Mouse (Mus musculus) thymus, postnatal 14 days (tissue): ENCODE measurements at regions not wholly inside any gene's neighbourhood (a gene's known extent, or its start where the extent isn't known, plus 50 kb on each side); places are given as distances from the start of the nearest gene placed in this dataset.

Experiments
- DNase-seq: peaks from one replicate; pipeline ENCODE4 v3.0.0; 2021

- no peak for DNase-seq
Observed at GRCm38 (mm10) chr4:89000855-89001254, 120.9 kb upstream of the Ifne start.

- DNase-seq: no peak
Observed at GRCm38 (mm10) chr4:89000200-89000599, 120.2 kb upstream of the Ifne start.

- no peak for DNase-seq
Observed at GRCm38 (mm10) chr4:88998286-88998685, 118.3 kb upstream of the Ifne start.

- no peak for DNase-seq
Observed at GRCm38 (mm10) chr4:88995129-88995919, 115.3 kb upstream of the Ifne start.

GRCm38 (mm10) chr4:88994486-88994885 is 114.5 kb upstream of the Ifne start:
- no peak for DNase-seq

- DNase-seq: no peak
Observed at GRCm38 (mm10) chr4:88992498-88992897, 112.5 kb upstream of the Ifne start.

- DNase-seq: no peak
Observed at GRCm38 (mm10) chr4:88988363-88988762, 108.4 kb upstream of the Ifne start.

GRCm38 (mm10) chr4:88987103-88987502 is 107.1 kb upstream of the Ifne start:
- no peak for DNase-seq

- DNase-seq: no peak
Observed at GRCm38 (mm10) chr4:88982457-88982856, 102.5 kb upstream of the Ifne start.

GRCm38 (mm10) chr4:88977099-88977888 is 97.3 kb upstream of the Ifne start:
- DNase-seq: no peak

GRCm38 (mm10) chr4:88974535-88974934 is 94.5 kb upstream of the Ifne start:
- no peak for DNase-seq

- DNase-seq: no peak
Observed at GRCm38 (mm10) chr4:88969134-88969841, 89.3 kb upstream of the Ifne start.

GRCm38 (mm10) chr4:88959621-88960020 is 79.6 kb upstream of the Ifne start:
- no peak for DNase-seq

GRCm38 (mm10) chr4:88956605-88957004 is 76.6 kb upstream of the Ifne start:
- DNase-seq: no peak

- no peak for DNase-seq
Observed at GRCm38 (mm10) chr4:88956151-88956550, 76.2 kb upstream of the Ifne start.

- no peak for DNase-seq
Observed at GRCm38 (mm10) chr4:88955571-88955970, 75.6 kb upstream of the Ifne start.

- DNase-seq: no peak
Observed at GRCm38 (mm10) chr4:88954045-88954444, 74.0 kb upstream of the Ifne start.

GRCm38 (mm10) chr4:88951034-88951336 is 71.0 kb upstream of the Ifne start:
- no peak for DNase-seq

- no peak for DNase-seq
Observed at GRCm38 (mm10) chr4:88950181-88951033, 70.4 kb upstream of the Ifne start.

GRCm38 (mm10) chr4:88948027-88948859 is 68.2 kb upstream of the Ifne start:
- DNase-seq: no peak

GRCm38 (mm10) chr4:88941955-88942354 is 62.0 kb upstream of the Ifne start:
- no peak for DNase-seq

- DNase-seq: no peak
Observed at GRCm38 (mm10) chr4:88940670-88941069, 60.7 kb upstream of the Ifne start.
